10 mouse cellular contexts compared by ENCODE assay signal in the genomic region with DNA sequence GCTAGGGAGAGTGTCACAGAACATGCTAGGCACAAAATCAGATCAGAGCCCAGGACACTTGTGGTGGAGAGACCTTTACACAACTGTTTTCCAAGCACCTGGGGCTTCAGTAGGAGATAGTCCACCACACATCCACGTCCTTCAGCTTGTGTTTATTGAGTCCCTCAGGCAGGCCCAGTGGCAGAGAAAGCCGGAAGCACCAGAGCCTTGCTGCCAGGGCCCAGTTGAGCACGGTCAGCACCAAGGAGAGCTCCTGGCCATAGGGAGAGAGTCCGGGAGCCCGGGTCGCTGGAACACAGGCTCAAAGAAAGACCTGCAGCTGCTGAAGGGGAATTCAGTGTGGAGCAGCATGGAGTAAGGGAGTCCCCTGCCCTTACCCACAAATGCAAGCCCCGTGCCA. TPM values are rescaled to one million over a fixed set of nuclear protein-coding genes. Genes with fewer than 3 reads are reported as not detected.
A peak's percentile ranks its signal among the peaks of the same experiment; 100 is the strongest.
DNase-seq lines count a peak whose midpoint lies in the region; ATAC-seq lines count a peak whose summit lies in the region.
"Had no signal": no experiment of that assay in that cellular context is flagged by ENCODE, and none has a peak within 500 bp of the region (broad histone marks: within the 10 kb centered on the region; RNA-seq: fewer than 3 reads in every experiment).

No protein-coding gene starts in this region.

- no peaks in the 10 kb centered on the region for H3K9me3 ChIP-seq in limb, embryonic 10.5 days (replicated peaks)
- H3K9me3 ChIP-seq in forebrain, embryonic 16.5 days (ENCODE audit: control insufficient read depth, low read length) = no peaks in the 10 kb centered on the region
- H3K9me3 ChIP-seq: liver, embryonic 13.5 days had no signal

- H3K4me3 ChIP-seq in limb, embryonic 10.5 days = no peak overlapping the region
- no peak overlapping the region for H3K4me3 ChIP-seq in forebrain, embryonic 16.5 days (replicated peaks; ENCODE audit: low read length)
- H3K4me3 ChIP-seq: liver, embryonic 13.5 days had no signal

- no peaks in the 10 kb centered on the region for H3K27me3 ChIP-seq in limb, embryonic 10.5 days (ENCODE audit: low read depth, poor library complexity, severe bottlenecking)
- H3K27me3 ChIP-seq in forebrain, embryonic 16.5 days (replicated peaks; ENCODE audit: control insufficient read depth, insufficient read depth, low read length) = 0 out of 2 replicates have a peak, but pooled peaks cover 4% of the 10 kb centered on the region
- H3K27me3 ChIP-seq: liver, embryonic 13.5 days had no signal

- no peak overlapping the region for H3K9ac ChIP-seq in forebrain, embryonic 16.5 days (replicated peaks; ENCODE audit: low read depth, low read length)
- H3K9ac ChIP-seq: liver, embryonic 13.5 days had no signal

- no peaks in the 10 kb centered on the region for H3K36me3 ChIP-seq in limb, embryonic 10.5 days
- H3K36me3 ChIP-seq in forebrain, embryonic 16.5 days (ENCODE audit: control insufficient read depth, insufficient read depth) = no peaks in the 10 kb centered on the region
- H3K36me3 ChIP-seq: liver, embryonic 13.5 days had no signal

- ATAC-seq in forebrain, embryonic 16.5 days = no peak

- intact Hi-C loops in heart, postnatal 14 days (cut with DNase I) = no loop called here

- H3K4me2 ChIP-seq in forebrain, embryonic 16.5 days (ENCODE audit: low read length) = no peak overlapping the region
- H3K4me2 ChIP-seq: liver, embryonic 13.5 days had no signal

- peak; percentile 59 to 73 for DNase-seq in heart, postnatal 14 days
- no peak for DNase-seq in heart, adult 8-10 months (ENCODE audit: low spot score)
- peak; percentile 34 for DNase-seq in urinary bladder, postnatal 25 days (ENCODE audit: low spot score)
- DNase-seq in urinary bladder, postnatal 36 days (ENCODE audit: low spot score in 2 of 2) = no peak
- DNase-seq in limb, embryonic 10.5 days (ENCODE audit: low spot score) = peak; percentile 87
- no peak for DNase-seq in frontal cortex, postnatal 10 days (ENCODE audit: low spot score in 2 of 2)
- no peak for DNase-seq in layer of hippocampus, adult 11-12 months (ENCODE audit: low spot score)
- DNase-seq: cerebellum, adult 9-10 months; liver, embryonic 13.5 days had no signal

- H3K4me1 ChIP-seq in limb, embryonic 10.5 days = 0 out of 2 replicates have a peak, but pooled peaks cover 3% of the 10 kb centered on the region
- H3K4me1 ChIP-seq in forebrain, embryonic 16.5 days (replicated peaks; ENCODE audit: control insufficient read depth, insufficient read depth, low read length) = peaks cover 14% of the 10 kb centered on the region
- H3K4me1 ChIP-seq: liver, embryonic 13.5 days had no signal

- 5% methylated on average over 7 of the region's 7 CpGs for WGBS in limb, embryonic 10.5 days
- 10% methylated on average over 7 of the region's 7 CpGs for WGBS in forebrain, embryonic 16.5 days

- no peak overlapping the region for H3K27ac ChIP-seq in limb, embryonic 10.5 days
- H3K27ac ChIP-seq in forebrain, embryonic 16.5 days (ENCODE audit: low read length) = no peak overlapping the region
- H3K27ac ChIP-seq: liver, embryonic 13.5 days had no signal

RNA-seq across cellular contexts. Expression of a gene that starts 15.8 kb away (rescaled TPM):
- total RNA-seq in heart, postnatal 14 days (2021) = not detected
- total RNA-seq in heart, adult 8-10 months (2022) = not detected
- not detected in 2 replicates for polyA plus RNA-seq in limb, embryonic 10.5 days (2016; fragmentation: Nextera tagmentation; extraction: Ambion mirVana)
- 0.34 and 0.60 TPM in 2 replicates for polyA plus RNA-seq in forebrain, embryonic 16.5 days (2015; fragmentation: Nextera tagmentation; extraction: Ambion mirVana)
- polyA plus RNA-seq: liver, embryonic 13.5 days had no signal

RNA-seq across cellular contexts. Expression of a gene that starts 33.2 kb away (rescaled TPM):
- 10 to 100 TPM; 32.1 to 32.2 TPM for total RNA-seq in heart, postnatal 14 days (2021)
- 10 to 100 TPM; 15.1 to 21.3 (median 19.2) TPM for total RNA-seq in heart, adult 8-10 months (2022)
- 12.5 and 28.7 TPM in 2 replicates for polyA plus RNA-seq in limb, embryonic 10.5 days (2016; fragmentation: Nextera tagmentation; extraction: Ambion mirVana)
- polyA plus RNA-seq in forebrain, embryonic 16.5 days (2015; fragmentation: Nextera tagmentation; extraction: Ambion mirVana) = 27.0 and 30.3 TPM in 2 replicates

Comparison
In these comparisons a context has a peak if more than half of its experiments do, and no peak if none do; other contexts are left out.
1. DNase-seq: peak in heart, postnatal 14 days (2 of 2), urinary bladder, postnatal 25 days (single experiment) and limb, embryonic 10.5 days (single experiment); none in heart, adult 8-10 months (single experiment), urinary bladder, postnatal 36 days (0 of 2), frontal cortex, postnatal 10 days (0 of 2) and layer of hippocampus, adult 11-12 months (single experiment).